Mouse (Mus musculus) brown adipose tissue, adult 24 weeks (tissue): Measurements from ENCODE around the gene Il24. TPM values are rescaled to one million over a fixed set of nuclear protein-coding genes. Genes with fewer than 3 reads are reported as not detected.
A peak's percentile ranks its signal among the peaks of the same experiment; 100 is the strongest.

Experiments
- H3K27ac ChIP-seq: fragments of 200-500 bp; replicated peaks from 2 replicates; pipeline ENCODE4 v1.5.1; 2012; ENCODE audit warnings: low read depth, mild to moderate bottlenecking, low read length
- H3K4me1 ChIP-seq: fragments of 200-500 bp; 2 replicates; pipeline ENCODE4 v1.6.1; 2012; ENCODE audit warnings: low read length, mixed read lengths; ENCODE audit not compliant: control insufficient read depth, insufficient read depth, insufficient read length
- H3K4me3 ChIP-seq: fragments of 200-500 bp; 2 replicates; pipeline ENCODE4 v1.5.1; 2012; ENCODE audit warnings: low read depth, mild to moderate bottlenecking, low read length, moderate library complexity; ENCODE audit not compliant: insufficient read depth
- polyA plus RNA-seq: library from polyadenylated mRNA; stranded (reverse); fragments of >200 nt; gene quantifications from 2 replicates; pipeline ENCODE4 v1.2.4, GENCODE M21; 2012; ENCODE audit not compliant: missing spikeins, insufficient read depth, insufficient read length

The Il24 gene
- not detected in 2 replicates for polyA plus RNA-seq

DNA sequence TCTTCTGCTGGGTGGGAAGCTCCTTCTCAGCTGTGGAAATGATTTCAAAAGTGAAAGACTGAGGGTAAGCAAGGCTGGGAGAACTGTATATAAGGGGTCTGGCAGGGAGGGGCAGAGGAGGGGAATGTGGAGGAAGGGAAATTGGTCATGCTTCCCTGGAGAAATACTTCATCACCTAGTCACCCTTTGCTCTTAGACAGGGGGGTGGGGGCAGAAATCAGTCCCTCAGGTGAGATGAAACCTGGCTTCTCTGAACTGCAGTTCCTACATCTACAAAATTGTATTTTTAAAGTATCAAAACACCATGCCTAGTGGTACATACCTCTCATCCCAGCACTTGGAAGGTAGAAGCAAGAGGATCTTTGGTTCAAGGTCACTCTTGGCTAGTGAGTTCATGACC is at the start of gene Il24:
Il24 (minus strand) TSS at position 101 of the 400 bp plus-strand sequence.
- no peak within 1 kb of the TSS for H3K4me3 ChIP-seq
- no peak within 1 kb of the TSS for H3K27ac ChIP-seq
- no peaks in the 10 kb centered on the region for H3K4me1 ChIP-seq

DNA sequence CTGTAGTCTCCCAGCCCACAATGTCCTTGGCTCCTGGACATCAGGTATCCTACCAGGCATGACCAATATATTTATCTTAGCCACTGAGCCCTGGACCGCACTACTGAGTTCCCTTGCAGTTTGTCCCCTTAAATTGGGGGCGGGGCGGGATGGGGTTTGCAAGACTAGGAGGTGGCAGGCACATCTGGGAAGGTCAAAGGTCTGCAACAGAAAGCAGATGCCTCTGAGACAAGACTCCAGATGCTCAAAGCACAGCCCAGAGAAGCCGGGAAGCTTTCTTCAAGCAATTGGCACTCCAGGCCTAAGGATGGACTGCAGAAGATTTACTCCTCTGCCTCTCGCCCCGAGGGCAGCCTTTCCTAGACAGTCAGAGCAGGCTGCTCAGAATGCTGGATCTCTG is 49.1 kb upstream of the Il24 start:
- Histone ChIP-seq H3K27ac (no peak overlapping the region), H3K4me3 (no peak overlapping the region), H3K4me1 (no peaks in the 10 kb centered on the region)

GRCm38 (mm10) chr1:130926484-130926883 is 39.2 kb upstream of the Il24 start:
- Histone ChIP-seq H3K4me3 (no peak overlapping the region), H3K4me1 (no peaks in the 10 kb centered on the region), H3K27ac (no peak overlapping the region)

DNA sequence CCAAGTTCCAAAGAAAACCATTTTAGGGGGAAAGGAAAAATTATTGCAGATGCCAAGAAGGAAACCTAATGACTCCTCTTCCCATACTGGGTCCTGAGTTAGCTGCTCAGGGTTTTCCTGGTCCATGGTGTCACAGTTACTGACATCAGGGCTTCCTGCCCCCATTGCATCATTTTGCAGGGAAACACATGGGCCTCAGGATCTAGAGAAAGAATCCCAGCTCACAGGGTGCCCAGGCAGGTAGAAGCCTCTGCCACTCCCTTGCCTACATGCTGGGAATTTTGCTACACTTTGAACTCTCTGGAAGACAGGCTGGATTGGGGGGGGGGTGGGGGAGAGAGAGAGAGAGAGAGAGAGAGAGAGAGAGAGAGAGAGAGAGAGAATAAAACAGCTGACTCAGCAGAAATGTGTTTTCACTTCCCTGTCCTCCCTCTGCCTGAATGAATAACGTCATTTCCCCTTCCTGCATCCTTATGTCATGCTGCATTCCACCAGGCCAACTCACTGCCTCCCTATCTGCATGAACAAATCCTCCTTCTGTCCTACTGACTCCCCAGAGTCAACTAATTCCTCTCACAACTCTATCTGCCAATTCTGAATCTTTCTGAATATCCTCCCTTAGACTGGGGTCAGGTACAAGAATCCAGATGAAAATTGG is 31.2 kb upstream of the Il24 start:
- Histone ChIP-seq H3K27ac (no peak overlapping the region), H3K4me3 (no peak overlapping the region), H3K4me1 (no peaks in the 10 kb centered on the region)

DNA sequence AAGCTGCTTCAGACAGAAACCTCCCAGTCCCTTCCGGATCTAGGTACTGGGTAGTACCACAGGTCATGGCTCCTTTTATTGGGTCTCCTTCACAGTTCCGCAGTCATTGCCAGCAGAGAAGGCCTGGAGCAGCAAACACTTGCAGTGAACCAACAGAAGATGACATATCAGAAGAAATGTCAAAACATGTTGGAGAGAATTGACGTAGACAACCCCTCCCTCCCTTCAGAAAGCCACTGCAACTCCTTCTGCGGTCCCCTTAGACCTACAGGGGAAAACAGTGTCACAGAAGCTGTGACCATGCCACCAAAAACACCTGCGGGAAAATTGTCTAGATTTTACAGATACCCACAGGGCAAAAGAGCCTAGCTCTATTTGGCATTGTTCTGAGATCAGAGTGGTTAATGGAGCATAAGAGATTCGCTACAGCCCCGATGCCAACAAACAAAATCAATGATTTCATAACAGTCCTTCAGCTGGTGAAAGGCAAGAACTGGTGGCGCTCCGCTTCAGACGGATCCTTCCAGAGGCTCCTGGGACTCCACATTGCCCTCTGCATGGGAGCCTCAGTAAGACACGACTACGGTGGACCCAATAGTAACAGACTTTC is 24.3 kb upstream of the Il24 start, which contains the start of gene Il20:
Il20 (minus strand) TSS at position 51 of the 610 bp plus-strand sequence.
- H3K27ac ChIP-seq: no peak within 1 kb of the TSS
- no peak within 1 kb of the TSS for H3K4me3 ChIP-seq
- no peaks in the 10 kb centered on the region for H3K4me1 ChIP-seq

- Histone ChIP-seq H3K4me3 (no peak overlapping the region), H3K27ac (no peak overlapping the region), H3K4me1 (no peaks in the 10 kb centered on the region)
These were observed 15.3 kb upstream of the Il24 start for GRCm38 (mm10) chr1:130902505-130902904.

GRCm38 (mm10) chr1:130894468-130894867 is 7.2 kb upstream of the Il24 start:
- Histone ChIP-seq H3K4me1 (no peaks in the 10 kb centered on the region), H3K4me3 (no peak overlapping the region), H3K27ac (no peak overlapping the region)

DNA sequence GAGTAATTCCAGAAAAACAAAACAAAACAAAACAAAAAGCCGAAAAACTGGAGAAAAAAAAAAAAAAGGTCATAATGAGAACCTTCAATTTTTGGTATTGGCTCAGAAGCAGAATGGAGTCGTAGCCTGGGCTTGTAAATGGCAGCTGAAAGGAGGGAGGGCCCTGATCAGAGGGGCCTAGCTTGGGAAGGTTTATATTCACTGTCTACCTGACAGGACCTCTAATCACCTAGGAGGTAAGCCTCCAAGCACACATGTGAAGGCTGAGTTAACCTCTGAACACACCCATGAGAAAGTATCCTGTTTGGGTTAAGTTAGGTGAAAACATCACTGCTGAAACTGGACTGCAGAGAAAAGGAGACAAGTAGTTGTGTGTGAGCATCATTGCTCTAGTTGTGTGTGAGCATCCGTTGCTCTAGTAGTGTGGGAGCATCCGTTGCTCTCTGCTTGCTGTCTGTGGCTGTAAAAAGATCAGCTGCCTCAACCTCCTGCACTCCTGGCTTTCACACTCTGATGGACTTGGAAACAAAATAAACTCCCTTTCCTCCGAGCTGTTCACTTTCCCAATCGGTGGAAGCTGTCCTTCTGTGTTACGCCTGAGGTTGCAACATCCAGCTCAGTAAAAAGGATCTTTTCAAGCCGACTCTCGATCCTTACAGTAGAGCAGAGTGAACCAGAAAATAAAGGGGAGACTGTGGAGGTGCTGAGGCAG is 6.2 kb upstream of the Il24 start:
- no peaks in the 10 kb centered on the region for H3K4me1 ChIP-seq
- H3K27ac ChIP-seq: no peak overlapping the region
- H3K4me3 ChIP-seq: no peak overlapping the region

DNA sequence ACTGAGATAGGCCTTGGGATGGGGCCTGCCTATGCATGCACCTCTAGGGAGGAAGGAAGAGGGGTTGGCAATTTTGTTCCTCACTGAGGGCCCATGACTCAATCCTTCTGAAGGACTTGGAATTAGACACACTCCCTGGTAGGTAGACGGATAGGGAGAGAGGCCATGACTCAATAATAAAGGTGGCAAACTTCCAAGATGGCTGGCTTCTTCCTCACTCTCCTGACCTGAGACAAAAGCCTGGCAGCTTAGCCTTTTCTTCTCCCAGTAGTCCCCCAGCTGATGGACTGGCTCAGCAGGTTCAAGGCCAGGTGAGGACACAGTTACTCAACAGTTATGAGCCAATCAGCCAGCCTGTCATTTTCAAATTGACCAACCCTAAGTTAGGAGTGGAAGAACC is 5.2 kb upstream of the Il24 start:
- H3K4me3 ChIP-seq: no peak overlapping the region
- H3K4me1 ChIP-seq: no peaks in the 10 kb centered on the region

GRCm38 (mm10) chr1:130883146-130883545 is 4.1 kb downstream of the Il24 start:
- Histone ChIP-seq H3K27ac (no peak overlapping the region), H3K4me1 (no peaks in the 10 kb centered on the region), H3K4me3 (no peak overlapping the region)

More for the DNA sequence above, 5.2 kb upstream of the Il24 start:
- no peak overlapping the region for H3K27ac ChIP-seq

GRCm38 (mm10) chr1:130879927-130880326 is 7.3 kb downstream of the Il24 start:
- no peak overlapping the region for H3K27ac ChIP-seq
- no peaks in the 10 kb centered on the region for H3K4me1 ChIP-seq
- no peak overlapping the region for H3K4me3 ChIP-seq

DNA sequence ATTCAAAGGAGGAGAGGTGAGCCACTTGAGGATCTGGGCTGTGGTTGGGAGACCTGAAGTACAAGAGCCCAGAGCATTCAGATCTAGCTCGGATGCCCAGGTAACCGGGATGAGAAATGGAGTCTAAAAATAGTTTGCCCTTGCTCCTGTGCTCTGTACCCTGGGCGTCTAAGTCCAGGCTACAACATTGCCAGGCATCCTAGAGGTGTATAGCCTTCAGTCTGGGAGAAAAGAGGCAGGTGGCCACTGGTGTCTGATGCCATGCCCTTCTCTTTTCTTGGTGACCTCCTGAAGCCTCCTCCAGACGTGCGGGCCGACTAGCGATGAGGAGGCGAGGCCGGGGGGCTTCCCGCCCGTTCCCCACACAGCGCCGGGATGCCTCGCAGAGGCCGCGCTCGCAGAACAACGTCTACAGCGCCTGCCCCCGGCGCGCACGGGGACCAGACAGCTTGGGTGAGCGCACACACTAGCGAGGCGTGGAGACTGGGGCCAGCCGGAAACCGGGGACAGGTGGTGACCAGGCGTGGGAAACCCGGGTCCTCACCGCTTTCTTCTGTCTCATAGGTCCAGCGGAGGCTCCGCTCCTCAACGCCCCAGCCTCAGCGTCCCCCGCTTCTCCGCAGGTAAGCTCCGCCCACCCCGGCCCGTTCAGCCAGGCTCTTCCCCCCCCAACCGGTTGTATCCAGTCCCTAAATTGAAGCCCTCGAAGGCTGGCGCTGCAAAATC is 9.2 kb downstream of the Il24 start:
- Histone ChIP-seq H3K27ac (no peak overlapping the region), H3K4me1 (no peaks in the 10 kb centered on the region), H3K4me3 (0 out of 2 replicates have a peak overlapping the region, but pooled peaks have one; percentile 14)

GRCm38 (mm10) chr1:130876931-130877509 is 10.2 kb downstream of the Il24 start:
- H3K4me1 ChIP-seq: no peaks in the 10 kb centered on the region
- no peak overlapping the region for H3K4me3 ChIP-seq
- no peak overlapping the region for H3K27ac ChIP-seq

DNA sequence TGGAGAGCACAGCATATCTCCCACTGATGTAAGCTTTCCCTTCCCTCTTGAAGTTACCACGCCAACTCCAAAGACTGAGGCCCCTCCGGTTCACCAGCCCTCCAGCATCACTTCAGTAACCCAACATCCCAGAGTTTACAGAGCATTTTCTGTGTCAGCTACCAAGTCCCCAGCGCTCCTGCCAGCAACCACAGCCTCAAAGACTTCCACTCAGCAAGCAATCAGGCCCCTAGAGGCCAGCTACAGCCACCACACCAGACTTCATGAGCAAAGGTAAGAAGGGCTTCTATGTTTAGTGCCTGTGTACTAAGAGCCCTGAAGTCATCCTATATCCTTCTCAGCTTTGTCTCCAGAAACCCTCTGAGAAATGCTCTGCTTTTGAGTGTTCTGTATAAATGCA is 11.3 kb downstream of the Il24 start:
- no peaks in the 10 kb centered on the region for H3K4me1 ChIP-seq
- no peak overlapping the region for H3K4me3 ChIP-seq
- H3K27ac ChIP-seq: no peak overlapping the region

GRCm38 (mm10) chr1:130875139-130875538 is 12.1 kb downstream of the Il24 start:
- Histone ChIP-seq H3K27ac (no peak overlapping the region), H3K4me1 (no peaks in the 10 kb centered on the region), H3K4me3 (no peak overlapping the region)
